Mouse (Mus musculus) ovary, adult 18-20 months (tissue): Measurements from ENCODE around the gene Clpsl2.

Source experiments
- DNase-seq: peaks from one replicate; pipeline ENCODE4 v3.0.0; 2022; ENCODE audit warnings: low spot score, mixed read lengths

The Clpsl2 gene

DNA sequence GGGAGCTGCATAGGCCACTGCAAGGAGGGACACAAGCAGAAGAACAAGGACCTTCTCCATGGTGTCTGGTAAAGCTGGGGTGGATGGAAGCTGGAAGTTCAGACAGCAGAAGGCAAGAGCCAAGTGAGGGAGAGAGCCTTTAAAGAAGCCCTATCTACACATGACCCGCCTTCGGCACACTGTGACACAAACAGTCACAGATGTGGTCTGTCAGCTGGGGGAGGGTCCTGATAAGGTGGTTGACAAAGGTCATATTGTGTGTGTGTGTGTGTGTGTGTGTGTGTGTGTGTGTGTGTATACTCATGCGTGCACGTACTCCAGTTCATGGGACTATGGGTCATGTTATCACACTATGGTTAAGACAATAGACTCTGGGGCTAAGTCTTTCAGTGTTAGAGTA is 11.4 kb downstream of the Clpsl2 start, which contains the start of gene Clps:
TSS of gene Clps (minus strand) at position 169 of the 400 bp plus-strand sequence.
- DNase-seq, result no peak

GRCm38 (mm10) chr17:28561613-28562012 is 12.4 kb downstream of the Clpsl2 start:
- DNase-seq, result no peak

- DNase-seq, result no peak
Measured at GRCm38 (mm10) chr17:28565181-28565580, 16.0 kb downstream of the Clpsl2 start.

DNA sequence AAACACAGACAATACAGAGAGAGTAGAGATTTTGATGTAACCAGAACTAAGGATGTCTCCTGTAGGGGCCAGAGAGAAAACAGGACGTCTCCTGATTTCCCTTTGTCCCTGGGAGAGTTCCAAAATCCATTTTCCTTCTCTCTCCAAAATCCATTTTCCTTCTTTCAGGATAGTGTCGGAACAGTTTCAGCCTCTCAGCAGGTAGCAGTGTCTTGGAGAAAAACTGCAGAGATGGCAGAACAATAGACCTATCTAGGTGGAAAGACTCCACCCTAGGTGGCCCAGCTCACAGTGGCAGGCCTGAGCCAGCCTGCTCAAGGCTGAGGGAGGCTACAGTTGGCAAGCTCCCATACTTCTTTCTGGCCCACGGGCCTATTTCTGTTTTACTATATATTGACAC is 18.3 kb downstream of the Clpsl2 start:
- no peak for DNase-seq

DNA sequence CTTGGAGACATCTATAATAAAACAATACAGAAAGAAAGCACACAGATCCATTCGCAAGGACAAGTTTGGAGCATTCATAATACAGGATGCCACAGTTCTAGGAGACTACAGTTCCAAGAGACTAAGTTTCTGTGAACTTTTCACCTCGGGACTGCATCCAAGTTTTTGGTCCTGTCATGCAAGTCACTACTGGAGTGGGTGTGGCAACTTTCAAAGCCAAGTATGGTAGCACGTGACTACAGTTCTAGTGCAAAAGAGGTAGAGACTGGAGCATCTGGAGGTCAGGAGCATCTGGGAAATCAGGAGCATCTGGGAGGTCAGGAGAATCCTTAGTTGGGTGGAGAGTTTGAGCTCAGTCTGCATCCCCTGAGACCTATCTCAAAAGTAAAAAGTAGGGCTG is 22.7 kb downstream of the Clpsl2 start:
- no peak for DNase-seq

DNA sequence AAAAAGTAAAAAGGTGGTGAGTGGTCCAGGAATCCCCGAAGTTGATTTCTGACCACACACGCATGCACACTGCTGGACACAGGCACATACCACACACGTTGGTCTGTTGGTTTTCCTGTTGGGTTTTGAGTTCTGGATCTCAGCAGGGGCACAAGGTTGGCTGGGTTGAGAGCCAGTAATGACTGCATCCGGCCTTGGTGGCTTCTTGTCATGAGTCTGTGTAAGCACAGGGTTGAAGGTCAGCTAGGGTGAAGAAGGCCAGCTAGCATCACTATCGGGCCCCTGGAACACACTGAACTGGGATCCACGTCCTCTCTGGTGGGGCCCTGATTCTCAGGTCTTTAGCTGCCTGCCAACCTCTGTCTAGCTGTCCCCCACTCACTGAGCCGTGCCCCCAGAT is 23.3 kb downstream of the Clpsl2 start:
- DNase-seq, result no peak

GRCm38 (mm10) chr17:28572941-28573340 is 23.7 kb downstream of the Clpsl2 start:
- DNase-seq, result no peak

DNA sequence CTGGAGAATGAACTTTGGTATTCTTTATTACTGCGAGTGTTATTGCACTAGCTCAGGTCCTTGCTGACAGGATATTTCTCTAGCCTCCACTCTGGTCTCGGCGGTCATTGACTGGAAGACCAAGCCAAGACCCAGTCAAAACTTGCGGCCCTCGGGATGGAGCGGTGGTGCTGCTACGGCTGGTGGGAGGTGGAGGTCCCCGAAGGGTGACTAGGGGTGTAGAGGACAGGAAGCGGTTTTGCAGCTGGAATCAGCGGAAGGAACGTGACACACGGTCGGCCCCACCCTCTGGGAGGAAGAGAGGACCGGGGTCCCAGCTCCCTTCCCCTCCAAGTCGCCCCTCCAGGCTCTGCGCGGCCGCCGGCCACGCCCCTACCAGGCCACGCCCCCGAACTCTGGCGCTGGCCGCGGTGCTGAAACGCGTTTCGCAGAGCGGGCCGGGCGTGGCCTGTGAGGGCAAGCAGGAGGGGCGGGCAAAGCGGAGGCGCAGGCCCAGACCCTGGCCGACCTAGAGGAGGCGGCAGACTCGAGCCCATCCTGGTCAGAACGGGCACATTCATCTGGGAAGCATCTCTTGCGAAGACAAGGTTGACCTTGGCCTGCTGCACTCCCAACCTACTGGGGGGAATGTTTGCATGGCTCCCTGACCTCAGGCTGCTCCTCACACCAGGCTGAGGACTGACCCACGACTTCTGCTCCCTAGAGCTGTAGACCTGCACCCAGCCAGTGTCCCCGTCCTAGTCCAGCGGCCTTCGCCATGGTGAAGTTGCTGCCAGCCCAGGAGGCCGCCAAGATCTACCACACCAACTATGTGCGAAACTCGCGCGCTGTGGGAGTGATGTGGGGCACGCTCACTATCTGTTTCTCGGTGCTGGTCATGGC is 26.3 kb downstream of the Clpsl2 start, which contains the start of gene Lhfpl5:
TSS of gene Lhfpl5 (plus strand) at position 398 of the 882 bp plus-strand sequence.
- DNase-seq, result no peak

- peak; percentile 36 for DNase-seq
Measured at GRCm38 (mm10) chr17:28580396-28580795, 31.2 kb downstream of the Clpsl2 start.

DNA sequence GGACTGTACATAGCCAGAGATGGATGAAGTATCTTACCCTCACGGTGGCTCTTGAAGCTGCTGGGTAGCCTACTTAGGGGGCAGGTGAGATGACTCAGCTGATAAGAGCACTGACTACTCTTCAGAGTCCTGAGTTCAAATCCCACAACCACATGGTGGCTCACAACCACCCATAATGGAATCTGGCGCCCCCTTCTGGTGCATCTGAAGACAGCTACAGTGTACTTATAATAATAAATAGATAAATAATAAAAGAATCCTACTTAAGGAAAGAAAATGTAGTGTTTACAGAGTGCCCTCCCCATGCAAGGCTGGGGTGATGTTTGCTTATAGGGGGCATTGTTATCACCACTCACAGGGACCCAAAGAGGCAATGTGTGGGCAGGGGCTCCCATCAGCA is 31.8 kb downstream of the Clpsl2 start:
- DNase-seq, result no peak

GRCm38 (mm10) chr17:28586509-28586908 is 37.3 kb downstream of the Clpsl2 start:
- no peak for DNase-seq

DNA sequence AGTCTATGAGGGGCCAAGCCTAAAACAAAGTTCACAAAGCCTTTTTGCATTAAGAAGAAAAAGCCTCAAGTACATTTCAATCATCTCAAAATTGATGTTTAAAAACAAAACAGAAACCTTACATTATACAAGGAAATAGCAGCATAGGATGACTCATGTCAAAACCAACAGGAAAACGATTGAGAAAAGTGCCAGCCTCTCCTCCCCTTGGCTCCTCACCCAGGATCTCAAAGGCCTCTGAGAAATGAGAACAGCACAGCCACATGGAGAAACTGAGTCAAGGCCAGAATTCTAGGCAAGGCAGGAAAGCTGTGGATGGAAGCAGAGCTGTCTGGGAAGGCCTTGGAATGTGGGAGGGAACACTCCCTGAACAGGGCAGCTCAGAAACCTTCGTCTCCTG is 39.4 kb downstream of the Clpsl2 start:
- DNase-seq, result no peak

DNA sequence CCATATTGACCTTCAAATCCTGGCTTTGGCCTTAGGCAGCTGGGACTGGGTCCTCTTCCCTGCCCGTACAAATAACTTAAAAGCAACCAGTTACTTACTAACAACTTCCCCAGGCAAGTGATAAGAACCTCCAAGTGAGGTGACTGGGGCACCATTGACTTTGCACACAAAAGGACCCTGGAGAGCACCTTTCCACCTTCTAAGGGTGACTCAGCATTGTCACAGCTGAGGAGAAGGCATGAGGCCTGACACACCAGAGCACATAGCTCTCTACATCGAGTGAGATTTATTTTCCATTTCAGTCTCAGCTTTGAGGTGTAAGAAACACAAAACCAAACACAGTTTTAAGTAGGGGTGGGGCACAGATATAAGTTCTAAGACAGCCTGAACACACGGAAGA is 41.4 kb downstream of the Clpsl2 start:
- DNase-seq, result no peak

DNA sequence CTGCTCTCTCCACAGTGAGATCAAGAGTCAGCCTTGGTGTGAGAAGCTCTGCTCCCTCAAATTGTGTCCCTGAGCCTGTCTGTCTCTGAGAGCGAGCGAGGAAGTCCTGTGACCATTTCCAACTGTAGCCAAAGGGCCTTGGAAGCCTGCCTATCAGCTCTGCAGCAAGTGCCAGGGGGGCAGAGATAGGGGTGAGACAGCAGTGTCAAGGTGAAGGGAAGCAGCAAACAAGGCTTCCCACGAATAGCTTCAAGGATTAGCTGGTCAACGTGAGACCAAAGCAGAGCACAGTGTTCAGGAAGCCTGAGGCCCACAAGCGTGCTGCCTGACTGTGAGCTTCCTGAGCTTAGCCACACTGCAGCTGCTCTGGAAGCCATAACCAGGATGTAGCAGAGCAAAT is 42.3 kb downstream of the Clpsl2 start:
- DNase-seq, result peak; percentile 82

DNA sequence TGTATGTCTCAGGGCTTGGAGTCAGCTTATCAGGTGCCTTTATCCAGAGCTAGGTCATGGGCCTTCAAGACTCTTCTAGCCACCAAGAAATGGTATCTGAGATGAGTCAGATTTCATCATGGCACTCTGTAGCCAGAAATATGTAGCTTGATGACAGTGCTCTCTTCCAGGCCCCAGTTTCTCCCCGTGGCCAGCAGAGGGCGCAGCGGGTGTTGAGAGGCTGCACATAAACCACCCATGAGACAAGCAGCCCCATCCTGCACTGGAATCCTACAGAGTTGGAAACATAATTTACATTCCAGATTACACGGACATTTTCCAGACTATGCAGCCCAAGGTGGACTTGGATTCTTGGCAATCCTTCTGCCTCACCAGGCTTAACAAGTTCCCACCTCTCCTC is 43.8 kb downstream of the Clpsl2 start:
- peak; percentile 45 for DNase-seq

GRCm38 (mm10) chr17:28593965-28594364 is 44.8 kb downstream of the Clpsl2 start:
- no peak for DNase-seq

GRCm38 (mm10) chr17:28600780-28601179 is 51.6 kb downstream of the Clpsl2 start:
- DNase-seq, result no peak

DNA sequence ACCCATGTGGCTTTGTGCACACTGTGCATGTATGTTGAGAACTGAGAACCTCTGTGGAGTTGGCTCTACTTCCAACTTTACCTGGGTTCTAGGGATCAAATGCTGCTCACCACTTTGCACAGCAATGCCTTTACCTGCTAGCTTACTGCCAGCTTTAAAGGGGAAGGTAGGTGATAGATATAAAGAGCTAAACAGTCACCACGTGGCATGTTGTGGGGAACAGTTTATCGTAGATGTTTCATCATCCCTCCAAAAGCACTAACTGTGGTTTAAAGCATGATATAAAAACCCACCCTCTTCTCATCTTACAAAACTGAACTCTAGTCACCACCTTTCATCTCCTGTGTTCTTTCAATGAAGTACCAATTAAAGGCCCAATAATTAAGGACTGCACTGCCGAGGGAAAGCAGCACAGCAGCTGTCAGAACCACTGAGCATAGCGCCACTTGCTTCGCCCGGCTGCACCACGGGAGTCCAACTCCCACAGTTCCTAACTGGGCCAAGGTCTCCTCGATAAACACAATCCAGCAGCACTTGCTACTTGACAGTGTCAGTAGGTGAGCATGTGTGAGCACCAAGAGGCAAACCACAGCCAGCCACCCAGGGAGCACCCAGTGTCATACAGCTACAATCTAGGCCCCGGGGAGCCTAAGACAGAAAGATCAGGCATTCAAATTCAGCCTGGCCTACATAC is 52.5 kb downstream of the Clpsl2 start:
- peak; percentile 27 for DNase-seq
